Mouse (Mus musculus) heart, embryonic 12.5 days (tissue): Measurements from ENCODE around the gene Gm10720. TPM values are rescaled to one million over a fixed set of nuclear protein-coding genes. Genes with fewer than 3 reads are reported as not detected.
"Not testable (repeated sequence)": the region's sequence is repeated elsewhere in the genome, so short reads cannot be mapped to it uniquely, and the experiment has no call there.

Experiments
- ATAC-seq: fragments of 200-750 bp; cut with Nextera tagmentation; 2 replicates; pipeline ENCODE4 v1.8.0; 2017; ENCODE audit warnings: moderate TSS enrichment, moderate library complexity; ENCODE audit not compliant: insufficient number of reproducible peaks, low FRiP score
- H3K27ac ChIP-seq: fragments of 300-500 bp; sonication (generic); 2 replicates; pipeline ENCODE4 v1.5.1; 2016; ENCODE audit warnings: mild to moderate bottlenecking, moderate library complexity; ENCODE audit not compliant: poor library complexity, severe bottlenecking
- H3K27me3 ChIP-seq: fragments of 300-500 bp; sonication (generic); replicated peaks from 2 replicates; pipeline ENCODE4 v1.6.1; 2016; ENCODE audit warnings: mild to moderate bottlenecking, moderate library complexity
- H3K36me3 ChIP-seq: fragments of 300-500 bp; sonication (generic); 2 replicates; pipeline ENCODE4 v1.6.1; 2016; ENCODE audit warnings: mild to moderate bottlenecking, moderate library complexity
- H3K4me1 ChIP-seq: fragments of 300-500 bp; sonication (generic); replicated peaks from 2 replicates; pipeline ENCODE4 v1.6.1; 2016; ENCODE audit warnings: mild to moderate bottlenecking
- H3K4me2 ChIP-seq: fragments of 300-500 bp; sonication (generic); 2 replicates; pipeline ENCODE4 v1.6.1; 2016; ENCODE audit warnings: mild to moderate bottlenecking, moderate library complexity
- H3K4me3 ChIP-seq: fragments of 300-500 bp; sonication (generic); 2 replicates; pipeline ENCODE4 v1.5.1; 2016; ENCODE audit warnings: mild to moderate bottlenecking
- H3K9ac ChIP-seq: fragments of 300-500 bp; sonication (generic); 2 replicates; pipeline ENCODE4 v1.6.1; 2016; ENCODE audit warnings: mild to moderate bottlenecking, moderate library complexity
- H3K9me3 ChIP-seq: fragments of 300-500 bp; sonication (generic); replicated peaks from 2 replicates; pipeline ENCODE4 v1.6.1; 2016; ENCODE audit warnings: mild to moderate bottlenecking, moderate library complexity
- WGBS: fragments of 180-500 bp; shearing (Covaris S2); methylation state at CpG from one replicate; pipeline ENCODE4 v1.1.7; 2016; 5-methylcytosine and 5-hydroxymethylcytosine counted together
- polyA plus RNA-seq: library from polyadenylated mRNA; unstranded; fragments of >200 nt; fragmentation: Nextera tagmentation; extraction: Ambion mirVana; gene quantifications from 2 replicates; pipeline ENCODE4 v1.2.1, GENCODE M21; 2016

The Gm10720 gene
- polyA plus RNA-seq, 1 experiment from 2014 or later = not detected

GRCm38 (mm10) chr9:3015896-3016295 is 442 bp downstream of the Gm10720 start:
- H3K9ac ChIP-seq, H3K4me2 ChIP-seq, H3K27me3 ChIP-seq, H3K9me3 ChIP-seq, H3K27ac ChIP-seq, ATAC-seq, H3K4me3 ChIP-seq, H3K4me1 ChIP-seq, H3K36me3 ChIP-seq: not testable (repeated sequence)
- WGBS = 69% methylated on average over 6 of the region's 6 CpGs

- not testable (repeated sequence) for H3K9me3 ChIP-seq, H3K36me3 ChIP-seq, ATAC-seq, H3K27me3 ChIP-seq, H3K9ac ChIP-seq, H3K4me2 ChIP-seq, H3K4me1 ChIP-seq, H3K27ac ChIP-seq, H3K4me3 ChIP-seq
- 46% methylated on average over 2 of the region's 9 CpGs for WGBS
Measured at GRCm38 (mm10) chr9:3017108-3017507, 1.7 kb downstream of the Gm10720 start, which contains the start of gene Gm10719. TSS of gene Gm10719 (plus strand) at chr9:3017408.

GRCm38 (mm10) chr9:3018944-3019343 is 3.5 kb downstream of the Gm10720 start:
- not testable (repeated sequence) for H3K4me3 ChIP-seq, ATAC-seq, H3K27ac ChIP-seq, H3K4me1 ChIP-seq, H3K9ac ChIP-seq, H3K9me3 ChIP-seq, H3K4me2 ChIP-seq, H3K27me3 ChIP-seq, H3K36me3 ChIP-seq
- 58% methylated on average over 9 of the region's 9 CpGs for WGBS

- WGBS = 74% methylated on average over 17 of the region's 19 CpGs
- peak; percentile 72 for ATAC-seq
Measured at GRCm38 (mm10) chr9:3019835-3020727, 4.6 kb downstream of the Gm10720 start.

GRCm38 (mm10) chr9:3022316-3023008 is 7.0 kb downstream of the Gm10720 start:
- not testable (repeated sequence) for H3K4me1 ChIP-seq, ATAC-seq, H3K27ac ChIP-seq, H3K9ac ChIP-seq, H3K9me3 ChIP-seq, H3K4me2 ChIP-seq, H3K36me3 ChIP-seq, H3K27me3 ChIP-seq, H3K4me3 ChIP-seq
- 66% methylated on average over 11 of the region's 13 CpGs for WGBS

More at GRCm38 (mm10) chr9:3019835-3020727, 4.6 kb downstream of the Gm10720 start:
- H3K4me2 ChIP-seq, H3K27me3 ChIP-seq, H3K9me3 ChIP-seq, H3K4me1 ChIP-seq, H3K27ac ChIP-seq, H3K9ac ChIP-seq, H3K36me3 ChIP-seq, H3K4me3 ChIP-seq: not testable (repeated sequence)

- not testable (repeated sequence) for ATAC-seq, H3K4me1 ChIP-seq
- WGBS = 69% methylated on average over 12 of the region's 13 CpGs
Measured at GRCm38 (mm10) chr9:3023312-3023984, 8.0 kb downstream of the Gm10720 start, which contains the start of gene Gm10718. TSS of gene Gm10718 (plus strand) at chr9:3023547.

GRCm38 (mm10) chr9:3023985-3024648 is 8.7 kb downstream of the Gm10720 start:
- not testable (repeated sequence) for H3K4me1 ChIP-seq, H3K9me3 ChIP-seq, H3K27me3 ChIP-seq, H3K4me2 ChIP-seq, H3K9ac ChIP-seq, ATAC-seq, H3K27ac ChIP-seq, H3K36me3 ChIP-seq, H3K4me3 ChIP-seq
- WGBS = 67% methylated on average over 16 of the region's 16 CpGs

More at GRCm38 (mm10) chr9:3023312-3023984, 8.0 kb downstream of the Gm10720 start, which contains the start of gene Gm10718:
- H3K4me3 ChIP-seq, H3K9ac ChIP-seq, H3K27me3 ChIP-seq, H3K36me3 ChIP-seq, H3K9me3 ChIP-seq, H3K27ac ChIP-seq, H3K4me2 ChIP-seq: not testable (repeated sequence)

GRCm38 (mm10) chr9:3024912-3025467 is 9.5 kb downstream of the Gm10720 start, which contains the start of gene Gm10717:
TSS of gene Gm10717 (plus strand) at chr9:3025417.
- not testable (repeated sequence) for H3K4me1 ChIP-seq, ATAC-seq, H3K9ac ChIP-seq, H3K4me3 ChIP-seq, H3K4me2 ChIP-seq, H3K27me3 ChIP-seq, H3K27ac ChIP-seq, H3K9me3 ChIP-seq, H3K36me3 ChIP-seq
- WGBS = 67% methylated on average over 12 of the region's 12 CpGs

- H3K4me3 ChIP-seq, H3K9me3 ChIP-seq, H3K27me3 ChIP-seq, H3K27ac ChIP-seq, H3K4me1 ChIP-seq, H3K36me3 ChIP-seq, ATAC-seq, H3K9ac ChIP-seq, H3K4me2 ChIP-seq: not testable (repeated sequence)
- 66% methylated on average over 5 of the region's 6 CpGs for WGBS
Measured at GRCm38 (mm10) chr9:3025653-3026052, 10.2 kb downstream of the Gm10720 start.

GRCm38 (mm10) chr9:3026136-3026535 is 10.7 kb downstream of the Gm10720 start:
- not testable (repeated sequence) for ATAC-seq, H3K9me3 ChIP-seq, H3K36me3 ChIP-seq, H3K9ac ChIP-seq, H3K27me3 ChIP-seq, H3K27ac ChIP-seq, H3K4me2 ChIP-seq, H3K4me3 ChIP-seq, H3K4me1 ChIP-seq
- WGBS = 70% methylated on average over 5 of the region's 5 CpGs
